Mouse (Mus musculus) adrenal gland, postnatal 14 days (tissue): Measurements from ENCODE around the gene Oasl2. TPM values are rescaled to one million over a fixed set of nuclear protein-coding genes. Genes with fewer than 3 reads are reported as not detected.

Source experiments
- microRNA-seq, 2 experiments: library from miRNA; unstranded; fragments of <30 nt; microRNA quantifications; one replicate each; pipeline ENCODE4 v1.2.0; 2021
- total RNA-seq: library from RNA; stranded (reverse); gene quantifications from 2 replicates; pipeline ENCODE4 v1.2.3, GENCODE M21; 2021

Gene Oasl2
- total RNA-seq, 1 experiment from 2014 or later: 6.5 TPM

Small RNA genes within 50 kb of the gene (microRNA-seq; reads per million reads assigned to microRNA genes)
- 10.2 to 18.7 reads per million in 2 experiments for gene Mir6240

Other genes with a start within 250 kb of the Oasl2 start
- gene Trpv4, start 238.5 kb upstream of the Oasl2 start, total RNA-seq: 2.1 and 3.6 TPM in 2 replicates
- gene Gltp, start 206.0 kb upstream of the Oasl2 start, total RNA-seq: 39.2 and 41.7 TPM in 2 replicates
- 6.9 and 10.0 TPM in 2 replicates for gene Tchp, start 189.2 kb upstream of the Oasl2 start, total RNA-seq
- 89.4 and 95.0 TPM in 2 replicates for gene Ankrd13a, start 122.3 kb upstream of the Oasl2 start, total RNA-seq
- 42.7 and 49.4 TPM in 2 replicates for gene Git2, start 121.4 kb upstream of the Oasl2 start, total RNA-seq
- gene 1500011B03Rik, start 73.5 kb upstream of the Oasl2 start, total RNA-seq: 36.8 and 43.6 TPM in 2 replicates
- gene 4930519G04Rik, start 43.3 kb upstream of the Oasl2 start, total RNA-seq: not detected in 2 replicates
- gene Gm9936, start 38.3 kb upstream of the Oasl2 start, total RNA-seq: not detected in 2 replicates
- 0.83 and 1.5 TPM in 2 replicates for gene Oasl1, start 26.3 kb downstream of the Oasl2 start, total RNA-seq
- gene 2210016L21Rik, start 45.2 kb downstream of the Oasl2 start, total RNA-seq: 36.2 and 36.3 TPM in 2 replicates
- gene Hnf1a, start 74.2 kb downstream of the Oasl2 start, total RNA-seq: 0.26 and 2.0 TPM in 2 replicates
- 54.8 and 59.2 TPM in 2 replicates for gene Sppl3, start 114.2 kb downstream of the Oasl2 start, total RNA-seq
- not detected in 2 replicates for gene Gm10401, start 201.4 kb downstream of the Oasl2 start, total RNA-seq
- gene Acads, start 222.4 kb downstream of the Oasl2 start, total RNA-seq: 308 and 317 TPM in 2 replicates
- gene Unc119b, start 238.0 kb downstream of the Oasl2 start, total RNA-seq: 36.9 and 42.8 TPM in 2 replicates